10 mouse cellular contexts compared by ENCODE assay signal in genomic region chr8:125068146-125068905, GRCm38 (mm10). TPM values are rescaled to one million over a fixed set of nuclear protein-coding genes. Genes with fewer than 3 reads are reported as not detected.
DNase-seq lines count a peak whose midpoint lies in the region; ATAC-seq and TF ChIP-seq lines count a peak whose summit lies in the region.
"Had no signal": no experiment of that assay in that cellular context is flagged by ENCODE, and none has a peak within 500 bp of the region (broad histone marks: within the 10 kb centered on the region; RNA-seq: fewer than 3 reads in every experiment).

No protein-coding gene starts in this region.

- H3K4me3 ChIP-seq in midbrain, embryonic 13.5 days (replicated peaks) = no peak overlapping the region
- no peak overlapping the region for H3K4me3 ChIP-seq in midbrain, embryonic 10.5 days
- H3K4me3 ChIP-seq in intestine, embryonic 14.5 days (ENCODE audit: low read depth, low read length) = no peak overlapping the region
- H3K4me3 ChIP-seq in small intestine, adult 2 months (ENCODE audit: low read depth, low read length) = no peak overlapping the region
- H3K4me3 ChIP-seq: stomach, embryonic 15.5 days had no signal

- no peak for ATAC-seq in midbrain, embryonic 13.5 days
- no peak for ATAC-seq in intestine, embryonic 14.5 days (replicated peaks; ENCODE audit: low FRiP score, low TSS enrichment, low read depth)
- ATAC-seq in erythroblast, adult 5-6 weeks (replicated peaks; ENCODE audit: low FRiP score, poor library complexity, severe bottlenecking) = no peak

- intact Hi-C loops in heart, postnatal 10 days (cut with DNase I) = loop anchor here (5.0 to 10.0 kb wide), 3 partner anchors 99 to 804 kb away; partner anchors contain the start of gene Sipa1l2

- DNase-seq in heart, adult 11 months = peak; percentile 82
- no peak for DNase-seq in heart, postnatal 10 days
- DNase-seq in midbrain, embryonic 10.5 days (ENCODE audit: low spot score) = no peak
- no peak for DNase-seq in intestine, embryonic 14.5 days (ENCODE audit: low spot score)
- no peak for DNase-seq in urinary bladder, adult 2 months (ENCODE audit: low spot score)
- DNase-seq: cerebellum, adult 9-10 months had no signal

- H3K9ac ChIP-seq in midbrain, embryonic 13.5 days (replicated peaks) = no peak overlapping the region
- H3K9ac ChIP-seq in intestine, embryonic 14.5 days (ENCODE audit: low read length) = no peak overlapping the region
- H3K9ac ChIP-seq: stomach, embryonic 15.5 days had no signal

- H3K27ac ChIP-seq in midbrain, embryonic 13.5 days = peak overlapping the region; percentile 6
- H3K27ac ChIP-seq in midbrain, embryonic 10.5 days (replicated peaks) = no peak overlapping the region
- peak overlapping the region; percentile 76 for H3K27ac ChIP-seq in intestine, embryonic 14.5 days (ENCODE audit: low read depth)
- peak overlapping the region; percentile 77 for H3K27ac ChIP-seq in small intestine, adult 2 months (ENCODE audit: insufficient read depth, low read depth, low read length)

- WGBS in midbrain, embryonic 13.5 days = 87% methylated on average over 6 of the region's 6 CpGs
- 88% methylated on average over 6 of the region's 6 CpGs for WGBS in midbrain, embryonic 10.5 days
- WGBS in intestine, embryonic 14.5 days = 85% methylated on average over 6 of the region's 6 CpGs
- 78% methylated on average over 6 of the region's 6 CpGs for WGBS in small intestine, adult 2 months

- H3K9me3 ChIP-seq in midbrain, embryonic 13.5 days = no peaks in the 10 kb centered on the region
- H3K9me3 ChIP-seq in midbrain, embryonic 10.5 days (replicated peaks) = no peaks in the 10 kb centered on the region
- no peaks in the 10 kb centered on the region for H3K9me3 ChIP-seq in intestine, embryonic 14.5 days (ENCODE audit: control insufficient read depth, low read length)
- H3K9me3 ChIP-seq: stomach, embryonic 15.5 days had no signal

- H3K4me2 ChIP-seq in midbrain, embryonic 13.5 days (replicated peaks) = no peak overlapping the region
- no peak overlapping the region for H3K4me2 ChIP-seq in intestine, embryonic 14.5 days (ENCODE audit: low read length)
- H3K4me2 ChIP-seq: stomach, embryonic 15.5 days had no signal

- no peaks in the 10 kb centered on the region for H3K36me3 ChIP-seq in midbrain, embryonic 13.5 days
- no peaks in the 10 kb centered on the region for H3K36me3 ChIP-seq in midbrain, embryonic 10.5 days
- H3K36me3 ChIP-seq in intestine, embryonic 14.5 days (ENCODE audit: control insufficient read depth, insufficient read depth, low read length) = no peaks in the 10 kb centered on the region
- H3K36me3 ChIP-seq in small intestine, adult 2 months (ENCODE audit: control insufficient read depth, insufficient read depth, low read length) = no peaks in the 10 kb centered on the region
- H3K36me3 ChIP-seq: stomach, embryonic 15.5 days had no signal

- TF ChIP-seq POLR2A in small intestine, adult 2 months (IDR thresholded peaks at IDR 0.05; ENCODE audit: low read depth, low read length) = no peak

- peaks cover 19% of the 10 kb centered on the region for H3K4me1 ChIP-seq in midbrain, embryonic 13.5 days (replicated peaks)
- peaks cover 13% of the 10 kb centered on the region for H3K4me1 ChIP-seq in midbrain, embryonic 10.5 days
- H3K4me1 ChIP-seq in intestine, embryonic 14.5 days (replicated peaks; ENCODE audit: control insufficient read depth, insufficient read depth, low read length) = no peaks in the 10 kb centered on the region
- peaks cover 7% of the 10 kb centered on the region; the same call in 1 of the 2 replicates for H3K4me1 ChIP-seq in small intestine, adult 2 months (ENCODE audit: control insufficient read depth, insufficient read depth, insufficient read length, low read length)

- no peak for TF ChIP-seq CTCF in small intestine, adult 2 months (IDR thresholded peaks at IDR 0.05; ENCODE audit: extremely low read depth, insufficient read length, insufficient replicate concordance, low read depth, low read length)

- H3K27me3 ChIP-seq in midbrain, embryonic 13.5 days = no peaks in the 10 kb centered on the region
- no peaks in the 10 kb centered on the region for H3K27me3 ChIP-seq in midbrain, embryonic 10.5 days (ENCODE audit: low read depth, poor library complexity, severe bottlenecking)
- H3K27me3 ChIP-seq in intestine, embryonic 14.5 days (replicated peaks; ENCODE audit: control insufficient read depth, insufficient read depth, low read length) = no peaks in the 10 kb centered on the region
- H3K27me3 ChIP-seq in small intestine, adult 2 months (ENCODE audit: control insufficient read depth, insufficient read depth, low read length) = no peaks in the 10 kb centered on the region
- H3K27me3 ChIP-seq: stomach, embryonic 15.5 days had no signal

RNA-seq across cellular contexts. Expression of gene Disc1, which starts 14.3 kb away (rescaled TPM):
- total RNA-seq in heart, postnatal 10 days (2021) = 1 to 10 TPM; 4.1 to 4.3 TPM
- 1.00 and 1.3 TPM in 2 replicates for polyA plus RNA-seq in midbrain, embryonic 13.5 days (2015; fragmentation: Nextera tagmentation; extraction: Ambion mirVana)
- 1.4 and 2.0 TPM in 2 replicates for polyA plus RNA-seq in midbrain, embryonic 10.5 days (2016; fragmentation: Nextera tagmentation; extraction: Ambion mirVana)
- polyA plus RNA-seq in intestine, embryonic 14.5 days (2014; fragmentation: Nextera tagmentation; extraction: Ambion mirVana) = 1.9 and 2.5 TPM in 2 replicates
- polyA plus RNA-seq in small intestine, adult 2 months (2012; rRNA removed) = 0.28 and 0.32 TPM in 2 replicates
- polyA plus RNA-seq in urinary bladder, adult 2 months (2012; rRNA removed) = 0.84 and 0.91 TPM in 2 replicates
- not detected in 2 replicates for total RNA-seq in erythroblast, adult 5-6 weeks (2015; ENCODE audit: low replicate concordance)
- 1.3 and 1.6 TPM in 2 replicates for total RNA-seq in erythroblast, adult 5-6 weeks (2017; ENCODE audit: low replicate concordance)

RNA-seq across cellular contexts. Expression of gene Tsnax, which starts 55.5 kb away (rescaled TPM):
- total RNA-seq in heart, postnatal 10 days (2021) = 10 to 100 TPM; 82.3 to 85.1 TPM
- polyA plus RNA-seq in midbrain, embryonic 13.5 days (2015; fragmentation: Nextera tagmentation; extraction: Ambion mirVana) = 180 and 193 TPM in 2 replicates
- 138 and 149 TPM in 2 replicates for polyA plus RNA-seq in midbrain, embryonic 10.5 days (2016; fragmentation: Nextera tagmentation; extraction: Ambion mirVana)
- polyA plus RNA-seq in intestine, embryonic 14.5 days (2014; fragmentation: Nextera tagmentation; extraction: Ambion mirVana) = 118 and 131 TPM in 2 replicates
- 8.1 and 12.0 TPM in 2 replicates for polyA plus RNA-seq in small intestine, adult 2 months (2012; rRNA removed)
- 94.6 and 98.2 TPM in 2 replicates for polyA plus RNA-seq in urinary bladder, adult 2 months (2012; rRNA removed)
- total RNA-seq in erythroblast, adult 5-6 weeks (2015; ENCODE audit: low replicate concordance) = 20.1 and 23.4 TPM in 2 replicates
- total RNA-seq in erythroblast, adult 5-6 weeks (2017; ENCODE audit: low replicate concordance) = 6.9 and 10.6 TPM in 2 replicates
